Mouse (Mus musculus) brain, embryonic 14.5 days (tissue): ENCODE results near the gene Rfwd3.

ENCODE experiments used
- CTCF ChIP-seq: fragments of 200-500 bp; IDR thresholded peaks from 2 replicates; pipeline ENCODE4 v1.5.1; 2012; ENCODE audit warnings: inconsistent platforms, mild to moderate bottlenecking, moderate library complexity, borderline replicate concordance; ENCODE audit not compliant: insufficient read depth, insufficient read length; ENCODE audit errors: extremely low read depth
- POLR2A ChIP-seq: fragments of 200-500 bp; IDR thresholded peaks from 2 replicates; pipeline ENCODE4 v1.6.1; 2012; ENCODE audit warnings: mild to moderate bottlenecking, inconsistent platforms, borderline replicate concordance; ENCODE audit not compliant: poor library complexity, insufficient read depth, insufficient read length, severe bottlenecking; ENCODE audit errors: extremely low read depth

DNA sequence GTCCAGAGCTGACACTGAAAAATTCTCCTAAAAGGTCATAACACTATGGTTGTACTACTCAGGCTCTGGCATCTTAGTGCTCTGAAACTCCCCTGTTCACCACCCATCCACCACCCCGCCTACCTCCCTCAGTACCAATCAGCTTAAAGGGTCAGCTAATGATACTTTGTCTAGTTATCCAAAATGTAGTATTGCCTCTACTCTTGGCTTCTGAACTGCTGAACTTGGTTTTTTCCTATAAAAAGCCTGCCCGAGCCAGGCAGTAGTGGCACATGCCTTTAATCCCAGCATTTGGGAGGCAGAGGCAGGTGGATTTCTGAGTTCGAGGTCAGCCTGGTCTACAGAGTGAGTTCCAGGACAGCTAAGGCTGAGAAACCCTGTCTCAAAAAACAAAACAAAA lies 4.3 kb upstream of the Rfwd3 start:
- no peak for TF ChIP-seq CTCF
- no peak for TF ChIP-seq POLR2A
